Mouse (Mus musculus): ENCODE measurements around the gene Wfdc13.

Gene Wfdc13

DNA sequence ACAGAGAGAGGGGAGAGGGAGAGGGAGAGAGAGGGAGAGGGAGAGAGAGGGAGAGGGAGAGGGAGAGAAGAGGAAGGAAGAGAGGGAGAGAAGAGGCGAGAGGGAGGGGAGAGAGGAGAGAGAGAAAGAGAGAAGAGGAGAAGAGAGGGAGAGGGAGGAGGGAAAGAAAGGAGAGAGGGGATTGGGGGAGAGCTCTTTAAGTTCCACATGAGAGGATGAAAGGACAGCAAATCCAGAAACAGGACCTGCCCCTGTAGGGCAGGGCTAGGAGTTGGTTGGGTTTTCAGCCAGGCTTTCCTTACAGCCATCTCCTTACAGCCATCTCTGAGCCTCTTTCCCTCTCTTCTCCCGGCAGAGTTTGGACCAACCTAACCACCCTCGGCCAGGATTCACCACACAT, at the start of gene Wfdc13:
Wfdc13 (plus strand) TSS at position 301 of the 400 bp plus-strand sequence.
- no peak for DNase-seq (ENCODE audit: low spot score)

DNA sequence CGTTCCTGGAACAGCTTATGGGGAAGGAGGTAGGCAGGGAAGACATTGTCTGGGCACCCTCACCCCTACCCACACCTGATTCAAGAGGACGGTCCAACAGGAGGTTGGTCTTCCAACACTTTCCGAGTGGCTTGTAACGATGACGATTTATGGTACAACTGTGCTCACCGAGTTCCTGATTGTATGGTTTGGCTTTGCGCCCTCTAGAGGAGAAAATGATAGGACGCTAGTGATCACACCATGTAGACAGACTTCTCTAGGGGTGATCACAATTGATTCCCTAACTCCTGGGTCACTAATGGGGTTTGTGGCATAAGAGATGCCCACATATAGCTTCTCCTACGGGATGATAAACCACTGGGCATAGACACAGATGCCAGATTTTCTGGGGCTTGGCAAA, 49.6 kb upstream of the Wfdc13 start:
- no peak for DNase-seq (ENCODE audit: low spot score)

DNA sequence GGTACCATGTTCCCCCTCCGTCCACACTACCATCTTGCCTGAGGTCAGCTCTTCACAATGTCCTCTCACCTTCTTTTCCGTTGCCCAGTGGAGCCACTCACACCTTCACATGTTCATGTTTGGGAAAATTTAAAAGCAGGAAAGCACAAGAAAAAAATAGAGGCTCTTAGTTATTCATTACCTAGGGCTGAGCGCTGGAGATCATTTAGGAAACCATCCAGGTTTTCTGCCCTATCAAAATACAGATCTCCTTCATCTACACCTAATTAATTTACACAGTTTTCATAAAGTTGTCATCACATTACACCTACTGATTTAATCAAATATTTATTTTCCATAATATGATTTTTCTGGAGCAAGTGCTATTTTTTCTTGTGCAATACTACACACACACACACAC, 46.2 kb upstream of the Wfdc13 start, which contains the start of gene Wfdc16:
Wfdc16 (minus strand) TSS at position 101 of the 400 bp plus-strand sequence.
- no peak for DNase-seq (ENCODE audit: low spot score)

DNA sequence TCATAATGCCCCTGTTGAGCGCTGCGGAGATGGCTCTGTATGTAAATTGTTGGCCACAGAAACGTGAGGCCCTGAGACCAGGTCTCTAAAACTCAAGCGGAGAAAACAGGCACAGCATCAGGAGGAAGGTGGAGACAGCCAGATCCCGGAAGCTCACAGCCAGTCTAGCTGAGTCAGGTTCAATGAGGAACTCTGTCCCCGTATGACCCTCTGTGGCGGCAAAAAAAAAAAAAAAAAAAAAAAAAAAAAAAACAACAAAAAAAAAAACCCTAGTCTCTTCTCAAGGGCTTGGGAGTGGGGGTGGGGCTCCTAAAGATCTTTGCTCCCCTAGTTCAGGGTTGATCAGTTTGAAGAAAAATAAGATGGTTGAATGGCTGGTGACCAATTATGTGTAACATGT, 43.8 kb upstream of the Wfdc13 start:
- DNase-seq (ENCODE audit: low spot score): no peak

DNA sequence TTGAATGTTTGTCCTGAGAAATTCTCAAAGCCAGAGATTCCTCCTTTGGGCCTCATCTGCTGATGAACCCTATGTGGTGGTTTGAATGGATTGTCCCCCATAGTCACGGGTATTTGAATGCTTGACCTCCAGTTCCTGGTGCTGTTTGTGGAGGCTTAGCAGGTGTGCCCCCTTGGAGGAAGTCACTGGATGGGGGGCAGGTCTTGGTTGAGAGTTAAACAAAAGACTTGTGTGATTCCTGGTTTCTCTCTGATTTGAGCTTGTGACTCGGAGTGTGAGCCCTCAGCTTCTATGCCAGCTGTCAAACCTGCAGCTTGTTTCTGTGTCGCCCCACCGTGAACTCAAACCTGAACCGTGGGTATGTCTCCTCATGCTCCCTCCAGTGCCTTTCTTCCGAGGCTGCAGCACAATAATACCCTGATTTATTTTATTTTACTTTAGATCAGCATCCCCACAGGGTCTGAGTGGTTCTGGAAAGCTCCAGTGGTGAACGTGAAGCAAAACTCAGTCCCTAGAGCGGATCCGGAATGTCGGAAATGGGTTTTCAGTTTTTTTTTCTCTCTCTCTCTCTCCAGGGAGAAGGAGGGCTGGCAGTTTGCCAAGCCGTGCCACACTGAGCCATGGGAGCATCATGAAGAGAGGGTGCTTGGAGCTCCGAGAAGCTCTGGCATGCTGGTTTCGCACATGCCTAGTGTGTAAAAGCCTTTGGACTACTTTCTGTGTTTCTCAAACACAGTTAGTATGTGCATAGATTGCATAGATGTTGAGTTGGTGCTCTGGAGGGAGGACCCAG, 42.8 kb upstream of the Wfdc13 start:
- DNase-seq (ENCODE audit: low spot score): no peak

DNA sequence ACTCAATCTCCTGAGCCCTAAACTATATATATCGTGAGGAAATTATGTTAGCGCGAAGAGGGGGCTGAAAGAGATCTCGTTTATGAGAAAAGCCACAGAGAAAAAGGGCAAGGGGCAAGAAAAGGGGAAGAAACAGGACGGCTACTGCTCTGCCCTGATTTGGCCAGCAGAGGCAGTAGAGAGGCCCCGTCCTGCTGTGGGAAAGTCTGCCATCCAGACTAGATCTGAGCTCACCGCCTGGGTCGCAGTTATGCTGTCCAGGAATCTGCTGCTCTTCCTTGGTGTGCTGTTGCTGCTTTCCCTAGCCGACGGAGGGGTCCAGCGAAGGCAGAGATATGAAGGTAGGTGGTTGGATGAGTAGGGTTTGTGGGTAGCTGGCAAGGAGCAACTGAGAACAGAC, 29.0 kb upstream of the Wfdc13 start, which contains the start of gene Wfdc10:
Wfdc10 (plus strand) TSS at position 189 of the 400 bp plus-strand sequence.
- DNase-seq (ENCODE audit: low spot score): peak; percentile 61

DNA sequence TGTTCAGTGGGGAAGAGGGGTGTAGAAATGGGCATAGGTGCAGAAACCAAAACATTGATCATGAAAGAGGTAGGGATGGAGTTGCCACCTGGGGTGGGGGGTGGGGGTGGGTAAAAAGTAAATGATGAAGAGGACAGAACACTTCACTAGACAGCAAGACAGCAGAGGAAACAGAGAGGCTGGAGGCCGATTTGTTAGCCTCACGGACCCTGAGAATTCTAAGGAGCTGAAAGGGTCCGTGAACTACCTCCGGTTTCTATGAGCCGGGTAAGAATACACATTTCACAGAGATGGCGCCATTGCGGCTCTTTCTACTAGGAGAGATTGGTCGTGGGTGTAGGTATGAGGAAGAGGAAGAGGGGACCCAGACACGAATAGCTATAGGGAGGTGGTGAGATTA, 28.4 kb upstream of the Wfdc13 start, which contains the start of gene Wfdc9:
Wfdc9 (minus strand) TSS at position 101 of the 400 bp plus-strand sequence.
- no peak for DNase-seq (ENCODE audit: low spot score)

DNA sequence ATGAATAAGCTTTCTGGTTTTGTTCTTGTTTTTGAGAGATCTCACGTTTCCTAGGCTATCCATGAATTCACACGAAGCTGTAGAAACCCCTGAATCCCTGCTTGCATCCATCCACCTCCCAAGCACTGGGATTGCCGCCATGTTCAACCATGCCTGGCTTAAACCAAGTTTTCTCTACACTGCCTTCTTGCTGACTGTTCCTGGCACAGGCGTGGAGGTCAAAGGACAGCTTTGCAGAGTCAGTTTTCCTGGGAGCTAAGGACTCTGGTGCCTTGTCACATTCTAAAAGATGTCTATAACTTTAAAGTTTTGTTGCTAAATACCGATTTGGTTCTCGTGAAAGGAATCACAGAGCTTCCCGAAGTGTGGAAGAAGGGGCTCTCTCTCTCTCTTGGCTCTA, 20.1 kb upstream of the Wfdc13 start:
- no peak for DNase-seq (ENCODE audit: low spot score)

DNA sequence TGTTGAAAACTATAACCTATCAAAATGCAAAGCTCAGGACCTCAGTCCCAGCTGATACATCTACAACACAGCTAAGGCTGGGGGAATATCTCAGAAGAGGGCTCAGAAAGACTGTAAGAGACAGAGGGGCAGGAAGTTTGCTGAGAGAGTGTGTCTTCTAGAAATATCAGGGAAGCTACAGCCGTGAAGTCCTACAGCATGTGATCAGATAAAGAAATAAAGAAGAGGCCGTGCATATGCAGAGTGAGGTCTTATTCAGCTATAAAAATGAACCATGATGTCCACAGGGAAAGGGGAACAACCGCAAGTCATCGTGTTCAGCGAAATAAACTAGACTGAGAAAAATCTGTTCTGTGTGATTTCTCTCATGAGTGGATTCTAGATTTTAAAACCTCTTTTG, 14.6 kb upstream of the Wfdc13 start:
- no peak for DNase-seq (ENCODE audit: low spot score)

DNA sequence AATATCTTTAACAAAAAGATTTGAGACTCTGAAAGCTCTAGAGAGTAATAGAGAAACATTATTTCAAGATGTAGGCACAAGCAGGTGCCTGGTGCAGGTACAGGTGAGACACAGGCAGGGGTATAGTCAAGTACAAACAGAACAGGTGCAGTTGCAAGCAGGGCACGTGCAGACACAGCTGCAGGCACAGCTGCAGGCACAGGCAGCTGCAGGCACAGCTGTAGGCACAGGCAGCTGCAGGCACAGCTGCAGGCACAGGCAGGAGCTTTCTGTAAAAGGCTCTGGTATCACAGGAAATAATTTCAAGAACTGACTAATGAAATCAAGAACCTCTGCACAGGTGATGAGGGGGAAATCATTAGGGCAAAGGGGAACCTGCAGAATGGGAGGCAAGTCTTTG, 14.0 kb upstream of the Wfdc13 start:
- no peak for DNase-seq (ENCODE audit: low spot score)

DNA sequence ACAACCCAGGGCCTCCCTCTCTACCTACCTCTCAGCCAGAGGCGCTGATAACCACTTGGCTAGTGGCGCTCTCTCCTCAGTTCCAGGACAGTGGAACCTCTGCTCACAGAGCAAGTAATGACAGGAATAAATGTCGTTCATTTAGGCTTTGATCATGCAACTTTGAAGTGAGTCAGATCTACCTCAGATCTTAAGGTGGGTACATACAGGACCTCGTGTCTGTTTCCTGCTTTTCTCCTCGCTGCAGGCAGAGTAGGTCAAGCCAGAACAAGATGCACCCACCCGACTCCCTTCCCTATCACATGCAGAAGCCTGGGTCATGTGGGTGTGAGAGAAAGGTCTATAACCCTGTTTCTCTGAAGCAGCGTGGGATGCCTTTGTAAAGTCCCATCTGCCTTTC, 10.9 kb upstream of the Wfdc13 start, which contains the start of gene Wfdc11:
Wfdc11 (minus strand) TSS at position 101 of the 400 bp plus-strand sequence.
- no peak for DNase-seq (ENCODE audit: low spot score)

DNA sequence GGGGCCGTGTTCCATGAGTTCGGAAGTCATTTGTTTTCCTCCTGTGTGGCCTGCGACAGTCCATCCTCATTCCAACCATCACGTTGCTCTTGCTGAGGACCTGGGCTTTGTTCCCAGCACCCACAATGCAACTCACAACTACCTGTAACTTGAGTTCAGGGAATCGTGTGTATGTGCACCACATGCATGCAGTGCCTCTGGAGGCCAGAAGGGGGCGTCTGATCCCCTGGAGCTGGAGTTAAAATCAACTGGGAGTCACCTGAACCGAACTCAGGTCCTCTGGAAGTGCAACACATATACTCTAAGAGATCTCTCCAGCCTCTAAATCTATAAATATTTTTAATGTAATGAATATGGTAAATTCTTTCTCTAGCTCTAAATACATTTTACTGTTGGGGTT, 8.8 kb upstream of the Wfdc13 start:
- DNase-seq (ENCODE audit: low spot score): no peak

DNA sequence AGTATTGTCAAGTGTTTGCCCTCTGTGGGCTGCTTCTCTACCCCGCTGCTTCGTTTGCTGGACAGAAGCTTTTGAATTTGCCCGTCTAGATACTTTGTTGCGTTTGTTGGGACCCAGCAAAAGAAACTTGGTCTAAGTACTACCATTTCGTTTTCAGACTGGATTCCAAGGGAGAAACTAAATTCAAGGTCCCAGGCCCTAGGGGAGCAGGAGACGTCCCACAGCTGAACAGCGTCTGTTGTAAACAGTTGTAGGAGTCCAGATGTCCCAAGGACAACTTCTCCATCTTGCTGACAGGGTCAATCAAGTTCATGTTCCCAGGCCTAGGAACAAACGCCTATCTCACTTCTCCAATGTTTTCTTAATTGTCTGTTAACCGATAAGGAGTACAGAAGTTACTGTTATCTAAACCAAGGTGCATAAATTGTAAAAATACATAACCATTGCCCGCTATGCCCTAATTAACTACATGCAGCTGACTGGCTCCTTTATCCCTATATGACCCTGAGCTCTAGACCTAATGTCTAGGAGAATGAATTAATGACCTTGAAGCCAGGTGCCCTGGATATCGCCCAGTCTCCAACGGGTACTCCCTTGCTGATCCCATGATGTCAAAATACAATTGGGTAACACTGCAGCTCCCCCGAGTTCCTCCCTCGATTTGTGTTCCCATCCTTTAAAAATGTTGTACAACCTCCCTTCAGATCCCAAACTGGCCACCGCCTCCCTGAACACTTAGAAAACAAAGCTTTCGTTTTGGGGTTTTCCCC, 7.8 kb upstream of the Wfdc13 start:
- DNase-seq (ENCODE audit: low spot score): no peak

DNA sequence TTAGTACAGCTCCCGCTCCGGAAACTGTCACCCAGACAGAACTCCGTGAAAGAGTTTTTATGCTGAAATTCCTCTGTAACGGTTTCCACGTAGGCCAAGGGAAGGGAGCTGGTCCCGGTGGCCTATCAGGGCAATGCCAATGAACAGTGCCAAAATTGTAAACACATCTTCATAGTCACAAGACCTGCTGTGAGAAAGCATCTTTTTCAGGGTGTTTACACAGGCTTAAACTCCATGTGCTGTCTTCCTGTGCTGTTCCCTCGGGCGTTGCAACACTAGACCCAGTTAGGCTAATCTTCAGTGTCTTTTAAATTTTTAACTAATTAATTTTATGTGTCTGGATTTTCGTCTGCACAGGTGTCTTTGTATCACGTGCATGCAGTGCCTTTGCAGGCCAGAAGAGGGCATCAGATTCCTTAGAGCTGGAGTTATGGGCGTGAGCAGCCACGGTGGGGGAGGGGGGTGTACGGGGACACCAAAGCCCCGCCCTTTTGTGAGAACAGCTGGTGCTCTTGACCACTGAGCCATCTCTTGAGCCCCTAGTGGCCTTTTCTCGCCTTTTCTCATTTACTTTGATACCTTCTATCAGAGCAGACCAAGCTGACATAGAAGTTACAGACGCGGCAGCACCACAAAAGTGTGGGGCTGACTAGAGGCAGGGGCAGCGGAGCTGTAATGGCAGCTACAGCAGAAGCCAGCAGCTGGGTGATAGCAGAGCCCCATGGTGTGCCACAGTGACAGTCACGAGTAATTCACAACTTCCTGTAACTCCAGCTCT, 5.9 kb upstream of the Wfdc13 start:
- peak; percentile 67 for DNase-seq (ENCODE audit: low spot score)

DNA sequence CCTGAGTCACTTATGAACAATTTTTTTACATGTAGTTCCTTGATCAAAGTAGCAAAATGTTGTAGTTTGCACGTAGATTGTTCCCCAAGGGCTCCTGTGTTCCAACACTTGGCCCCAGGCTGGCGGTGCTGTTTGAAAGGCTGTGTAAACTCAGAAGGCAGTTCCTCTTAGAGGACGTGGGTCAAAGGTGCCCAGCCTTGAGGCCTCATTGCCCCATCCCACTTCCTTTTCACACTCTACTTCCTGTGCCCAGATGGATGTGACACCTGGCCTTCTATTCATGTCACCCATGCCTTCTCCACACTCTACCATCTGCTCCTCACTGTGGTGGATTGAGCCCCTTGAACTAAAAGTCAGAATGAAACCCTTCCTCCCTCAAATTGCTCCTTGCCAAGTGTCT, 5.0 kb upstream of the Wfdc13 start:
- DNase-seq (ENCODE audit: low spot score): no peak

DNA sequence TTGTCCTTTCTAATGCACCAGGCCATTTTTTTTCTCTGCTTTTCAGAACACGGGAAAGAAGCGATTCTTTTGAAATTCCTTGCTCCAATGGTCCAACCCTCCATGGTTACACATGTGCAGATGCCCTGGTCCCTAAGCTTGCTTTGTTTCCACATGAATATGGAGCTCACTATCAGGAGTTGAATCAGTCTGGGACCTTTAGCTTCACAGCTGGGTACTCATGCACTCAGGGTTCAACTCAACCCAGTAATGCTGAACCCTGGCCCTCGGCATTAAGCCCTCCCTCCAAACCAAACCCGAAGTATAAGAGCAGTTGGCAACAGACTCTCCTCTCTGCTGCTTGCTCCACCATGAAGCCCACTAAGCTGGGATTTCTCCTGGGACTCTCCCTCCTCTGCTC, 13.3 kb downstream of the Wfdc13 start, which contains the start of gene Spint4:
Spint4 (plus strand) TSS at position 301 of the 400 bp plus-strand sequence.
- DNase-seq (ENCODE audit: low spot score): no peak

DNA sequence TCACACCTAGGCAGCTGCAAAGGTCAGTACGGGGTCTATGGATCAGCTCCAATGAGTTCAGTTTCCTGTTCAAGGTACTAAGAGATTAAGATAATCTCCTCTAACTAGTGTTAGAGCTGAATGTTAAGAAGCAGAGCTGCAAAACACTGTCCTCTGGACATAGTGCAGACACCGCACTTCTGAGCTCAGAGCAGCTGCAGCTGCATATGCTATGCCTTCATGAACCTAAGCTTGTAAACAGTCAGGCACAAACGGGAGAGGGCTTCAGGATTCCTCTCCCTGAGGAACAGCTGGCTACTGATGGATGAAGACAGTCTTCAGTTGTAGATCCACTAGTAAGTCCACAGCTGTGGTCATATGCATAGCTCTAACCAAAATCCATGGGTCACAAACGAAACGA, 16.1 kb downstream of the Wfdc13 start:
- no peak for DNase-seq (ENCODE audit: low spot score)

DNA sequence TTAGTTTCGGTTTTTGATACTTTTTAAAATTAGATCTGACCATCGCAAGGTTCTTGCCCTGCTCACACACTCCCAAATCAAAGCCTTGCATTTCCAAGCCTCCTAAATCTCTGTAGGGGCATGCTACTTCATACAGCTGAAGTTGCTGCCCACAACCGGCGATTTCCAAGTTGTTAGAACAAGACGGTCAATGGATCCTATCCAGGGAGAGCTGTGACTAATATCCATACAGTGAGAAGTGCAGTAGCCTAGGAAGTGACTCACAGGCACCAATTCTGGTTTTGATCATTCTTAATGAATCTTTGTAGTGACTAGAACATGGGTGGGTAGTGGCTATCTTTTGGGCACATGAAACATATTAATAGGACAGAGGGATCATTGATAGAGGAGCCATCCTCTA, 16.9 kb downstream of the Wfdc13 start:
- no peak for DNase-seq (ENCODE audit: low spot score)

DNA sequence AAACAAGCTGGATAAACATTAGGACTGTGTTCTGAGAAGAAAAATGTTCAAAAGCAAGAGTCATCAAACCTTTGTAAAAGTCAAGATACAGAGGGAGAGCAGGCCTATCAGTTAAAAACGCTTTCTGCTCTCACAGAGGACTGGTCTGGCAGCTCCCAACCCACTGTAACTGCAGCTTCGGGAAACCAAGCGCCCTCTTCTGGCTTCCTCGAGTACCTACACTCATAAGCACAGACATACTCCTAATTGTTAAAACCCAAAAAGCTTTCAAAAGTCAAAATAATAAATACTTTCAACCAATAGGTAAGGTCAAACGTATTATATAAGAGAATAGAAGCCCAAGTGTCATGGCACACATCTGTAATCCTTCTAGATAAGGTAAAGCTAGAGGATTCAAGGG, 19.3 kb downstream of the Wfdc13 start:
- no peak for DNase-seq (ENCODE audit: low spot score)

DNA sequence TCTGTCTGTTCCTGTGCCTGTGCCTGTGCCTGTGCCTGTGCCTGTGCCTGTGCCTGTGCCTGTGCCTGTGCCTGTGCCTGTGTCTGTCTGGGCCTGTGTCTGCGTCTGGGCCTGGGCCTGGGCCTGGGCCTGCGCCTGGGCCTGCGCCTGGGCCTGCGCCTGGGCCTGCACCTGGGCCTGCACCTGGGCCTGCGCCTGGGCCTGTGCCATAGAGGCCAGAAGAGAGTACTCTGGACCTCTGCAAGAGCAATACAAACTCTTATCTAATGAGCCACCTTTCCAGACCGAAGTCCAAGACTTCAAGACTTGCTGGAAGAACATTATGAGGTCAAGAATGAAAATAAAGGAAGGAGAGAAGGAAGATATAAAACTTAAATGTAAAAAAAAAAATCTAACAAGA, 20.4 kb downstream of the Wfdc13 start:
- no peak for DNase-seq (ENCODE audit: low spot score)

DNA sequence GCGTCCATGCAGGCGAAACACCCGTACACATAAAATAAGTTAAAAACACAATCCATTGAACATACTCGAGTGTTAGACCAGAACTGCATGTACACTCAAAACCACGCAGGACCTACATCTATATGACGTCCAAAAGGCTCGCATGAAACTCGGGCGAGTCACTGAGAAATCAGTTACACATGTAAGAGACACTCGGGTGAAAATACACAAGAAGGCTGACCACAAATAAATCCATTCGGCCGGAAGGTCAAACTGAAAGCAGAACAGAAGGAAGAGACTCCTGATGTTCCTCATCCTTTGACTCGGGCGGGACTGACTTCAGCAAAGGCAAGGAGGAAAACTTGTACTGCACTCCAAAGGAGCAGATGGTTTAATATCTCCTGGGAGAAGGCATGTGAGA, 21.1 kb downstream of the Wfdc13 start:
- no peak for DNase-seq (ENCODE audit: low spot score)

DNA sequence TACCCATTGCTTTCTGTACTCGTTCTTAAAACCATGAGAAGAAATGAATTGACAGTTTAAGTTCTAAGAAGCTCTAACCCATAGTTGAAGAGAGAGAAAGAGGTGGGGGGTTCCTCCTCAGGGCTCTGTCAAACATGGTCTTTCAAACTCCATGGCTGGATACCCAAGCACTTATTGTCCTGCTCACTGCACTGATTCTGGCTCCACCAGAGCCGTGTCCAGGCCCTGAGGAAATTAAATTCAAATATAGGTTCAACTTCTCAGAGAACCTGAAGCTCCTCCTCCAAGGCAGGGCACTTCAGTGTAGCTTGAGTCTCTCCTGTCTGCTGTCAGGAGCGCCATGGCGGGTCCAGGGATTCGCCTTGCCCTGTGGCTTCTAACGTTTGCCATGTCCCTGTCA, 30.1 kb downstream of the Wfdc13 start, which contains the start of gene Spint5:
Spint5 (plus strand) TSS at position 301 of the 400 bp plus-strand sequence.
- DNase-seq (ENCODE audit: low spot score): no peak

Measured in ovary, postnatal 36 days (tissue).